In the genomic region with DNA sequence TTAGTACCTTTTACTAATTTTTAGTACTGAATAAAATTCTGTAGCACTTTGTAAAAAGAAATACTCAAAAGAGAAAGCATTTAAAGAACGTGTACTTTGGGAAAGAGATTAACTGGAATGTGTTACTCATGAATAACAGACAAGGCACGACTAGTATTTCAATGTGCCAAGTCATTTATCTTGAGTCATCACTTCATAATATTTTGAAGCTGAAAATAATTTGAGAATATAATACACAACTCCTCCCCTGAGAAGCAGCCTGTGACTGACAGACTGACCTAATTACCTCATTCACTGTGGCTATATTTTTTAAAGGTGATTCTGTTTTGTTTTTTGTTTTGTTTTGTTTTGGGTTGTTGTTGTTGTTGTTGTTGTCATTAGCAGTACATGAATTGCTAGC, we compare ENCODE assay signal across 21 mouse cellular contexts. TPM values are rescaled to one million over a fixed set of nuclear protein-coding genes. Genes with fewer than 3 reads are reported as not detected.
"Had no signal": no experiment of that assay in that cellular context is flagged by ENCODE, and none has a peak within 500 bp of the region (broad histone marks: within the 10 kb centered on the region; RNA-seq: fewer than 3 reads in every experiment).

No protein-coding gene starts in this region.

- DNase-seq: liver, postnatal 0 days; lung, adult 2 months; lung, postnatal 14 days; lung, postnatal 36 days; retina, postnatal 1 day; right cerebral cortex, adult 18-20 months; right cerebral cortex, postnatal 25 days; right cerebral cortex, postnatal 4 days; thymus, adult 18-20 months; thymus, postnatal 14 days; thymus, postnatal 36 days had no signal

- ATAC-seq: liver, postnatal 0 days; lung, postnatal 0 days; midbrain, embryonic 13.5 days; midbrain, embryonic 15.5 days had no signal

- H3K27me3 ChIP-seq: lung, embryonic 15.5 days; megakaryocyte, embryonic 14.5 days; midbrain, embryonic 13.5 days; midbrain, embryonic 15.5 days; neural tube, embryonic 13.5 days; neural tube, embryonic 15.5 days had no signal

RNA-seq across cellular contexts. Expression of a gene that starts 23.6 kb away (rescaled TPM):
- total RNA-seq: megakaryocyte progenitor cell, adult 5-6 weeks; monocyte, adult 5-6 weeks had no signal
- polyA plus RNA-seq: macrophage had no signal
